Mouse (Mus musculus): Measurements from ENCODE around the gene Card11.

The Card11 gene

GRCm38 (mm10) chr5:140992093-140993070 lies 8.0 kb downstream of the Card11 start:
- in situ Hi-C loops (cut with MboI, MseI) = no loop called here

GRCm38 (mm10) chr5:140985311-140986050 lies 14.9 kb downstream of the Card11 start:
- in situ Hi-C loops (cut with MboI, MseI) = no loop called here

- in situ Hi-C loops (cut with MboI, MseI) = no loop called here
Measured at GRCm38 (mm10) chr5:140981370-140981805, 19.0 kb downstream of the Card11 start.

GRCm38 (mm10) chr5:140980783-140981182 lies 19.6 kb downstream of the Card11 start:
- in situ Hi-C loops (cut with MboI, MseI) = no loop called here

GRCm38 (mm10) chr5:140980051-140980450 lies 20.3 kb downstream of the Card11 start:
- in situ Hi-C loops (cut with MboI, MseI) = no loop called here

GRCm38 (mm10) chr5:140962945-140963344 lies 37.4 kb downstream of the Card11 start:
- in situ Hi-C loops (cut with MboI, MseI) = loop anchor here in 1 of 2 experiments (10.0 kb wide), 1 partner anchor 462 kb away; no protein-coding TSS in a partner anchor

- in situ Hi-C loops (cut with MboI, MseI) = loop anchor here in 1 of 2 experiments (10.0 kb wide), 1 partner anchor 464 kb away; no protein-coding TSS in a partner anchor
Measured at GRCm38 (mm10) chr5:140960732-140961131, 39.6 kb downstream of the Card11 start.

GRCm38 (mm10) chr5:140959160-140959559 lies 41.2 kb downstream of the Card11 start:
- in situ Hi-C loops (cut with MboI, MseI) = no loop called here

- in situ Hi-C loops (cut with MboI, MseI) = no loop called here
Measured at GRCm38 (mm10) chr5:140957106-140957505, 43.3 kb downstream of the Card11 start.

- in situ Hi-C loops (cut with MboI, MseI) = no loop called here
Measured at GRCm38 (mm10) chr5:140955666-140956065, 44.7 kb downstream of the Card11 start.

GRCm38 (mm10) chr5:140951801-140952200 lies 48.6 kb downstream of the Card11 start:
- in situ Hi-C loops (cut with MboI, MseI) = no loop called here

- in situ Hi-C loops (cut with MboI, MseI) = no loop called here
Measured at GRCm38 (mm10) chr5:140948009-140948408, 52.4 kb downstream of the Card11 start.

GRCm38 (mm10) chr5:140946034-140946433 lies 54.3 kb downstream of the Card11 start:
- in situ Hi-C loops (cut with MboI, MseI) = no loop called here

GRCm38 (mm10) chr5:140944382-140945125 lies 55.8 kb downstream of the Card11 start:
- in situ Hi-C loops (cut with MboI, MseI) = loop anchor here in 1 of 2 experiments (5.0 kb wide), 1 partner anchor 67 kb away; no protein-coding TSS in a partner anchor

GRCm38 (mm10) chr5:140940923-140941491 lies 59.4 kb downstream of the Card11 start:
- in situ Hi-C loops (cut with MboI, MseI) = loop anchor here in 1 of 2 experiments (5.0 kb wide), 1 partner anchor 64 kb away; no protein-coding TSS in a partner anchor

GRCm38 (mm10) chr5:140940257-140940922 lies 60.0 kb downstream of the Card11 start:
- in situ Hi-C loops (cut with MboI, MseI) = loop anchor here in 1 of 2 experiments (5.0 kb wide), 1 partner anchor 63 kb away; no protein-coding TSS in a partner anchor

GRCm38 (mm10) chr5:140936816-140937215 lies 63.6 kb downstream of the Card11 start:
- in situ Hi-C loops (cut with MboI, MseI) = no loop called here

- in situ Hi-C loops (cut with MboI, MseI) = no loop called here
Measured at GRCm38 (mm10) chr5:140935848-140936247, 64.5 kb downstream of the Card11 start.

- in situ Hi-C loops (cut with MboI, MseI) = no loop called here
Measured at GRCm38 (mm10) chr5:140934639-140935315, 65.6 kb downstream of the Card11 start.
